Mouse (Mus musculus) liver, postnatal 0 days (tissue): Measurements from ENCODE around the gene Lamp1. TPM values are rescaled to one million over a fixed set of nuclear protein-coding genes. Genes with fewer than 3 reads are reported as not detected.

Experiments used
- ATAC-seq: fragments of 200-750 bp; cut with Nextera tagmentation; 2 replicates; pipeline ENCODE4 v1.8.0; 2017; ENCODE audit warnings: mild to moderate bottlenecking, moderate library complexity
- DNase-seq: peaks from one replicate; pipeline ENCODE4 v3.0.0-alpha.2; 2016
- H3K27ac ChIP-seq: fragments of 300-500 bp; sonication (generic); 2 replicates; pipeline ENCODE4 v1.5.1; 2014; ENCODE audit warnings: antibody characterized with exemption, moderate library complexity, mild to moderate bottlenecking, low read depth
- H3K27me3 ChIP-seq: fragments of 300-500 bp; sonication (generic); 2 replicates; pipeline ENCODE4 v1.6.1; 2014; ENCODE audit warnings: low read length, control low read depth, mixed read lengths; ENCODE audit not compliant: insufficient read depth
- H3K36me3 ChIP-seq: fragments of 300-500 bp; sonication (generic); replicated peaks from 2 replicates; pipeline ENCODE4 v1.6.1; 2014; ENCODE audit warnings: mild to moderate bottlenecking, control low read depth, low read length, moderate library complexity, mixed read lengths; ENCODE audit not compliant: insufficient read depth
- H3K4me1 ChIP-seq: fragments of 300-500 bp; sonication (generic); 2 replicates; pipeline ENCODE4 v1.6.1; 2014; ENCODE audit warnings: antibody characterized with exemption, mild to moderate bottlenecking, control low read depth; ENCODE audit not compliant: insufficient read depth
- H3K4me2 ChIP-seq: fragments of 300-500 bp; sonication (generic); 2 replicates; pipeline ENCODE4 v1.6.1; 2014; ENCODE audit warnings: low read depth, mild to moderate bottlenecking, low read length, moderate library complexity, mixed read lengths
- H3K4me3 ChIP-seq: fragments of 300-500 bp; sonication (generic); 2 replicates; pipeline ENCODE4 v1.5.1; 2014; ENCODE audit warnings: low read depth, low read length
- H3K9ac ChIP-seq: fragments of 300-500 bp; sonication (generic); replicated peaks from 2 replicates; pipeline ENCODE4 v1.6.1; 2014; ENCODE audit warnings: mild to moderate bottlenecking, moderate library complexity
- H3K9me3 ChIP-seq: fragments of 300-500 bp; sonication (generic); 2 replicates; pipeline ENCODE4 v1.6.1; 2016; ENCODE audit warnings: mild to moderate bottlenecking, control low read depth, low read length, mixed read lengths
- CTCF ChIP-seq: sonication (generic); IDR thresholded peaks from 2 replicates; pipeline ENCODE4 v1.5.1; 2016; ENCODE audit warnings: antibody characterized with exemption, low read depth
- EP300 ChIP-seq: IDR thresholded peaks from 2 replicates; pipeline ENCODE4 v1.6.1; 2016; ENCODE audit warnings: antibody characterized with exemption, low read depth, mild to moderate bottlenecking
- WGBS: fragments of 180-500 bp; shearing (Covaris S2); extraction: QIAGEN DNeasy Blood & Tissue Kit; methylation state at CpG from one replicate; pipeline ENCODE4 v1.1.7; 2014; ENCODE audit not compliant: insufficient replicate concordance; 5-methylcytosine and 5-hydroxymethylcytosine counted together
- polyA plus RNA-seq: library from polyadenylated mRNA; unstranded; fragments of >200 nt; fragmentation: Nextera tagmentation; extraction: Ambion mirVana; gene quantifications from 2 replicates; pipeline ENCODE4 v1.2.1, GENCODE M21; 2015

Lamp1 gene
- polyA plus RNA-seq, 1 experiment from 2014 or later: 199 TPM

GRCm38 (mm10) chr8:13187638-13188037, 28.7 kb downstream of the Lamp1 start:
- H3K4me2 ChIP-seq: no peak overlapping the region
- no peak overlapping the region for H3K9ac ChIP-seq
- H3K9me3 ChIP-seq: no peaks in the 10 kb centered on the region
- 78% methylated on average over 7 of the region's 7 CpGs for WGBS
- TF ChIP-seq EP300 (no peak), CTCF (no peak)
- H3K4me3 ChIP-seq: no peak overlapping the region
- H3K27me3 ChIP-seq: no peaks in the 10 kb centered on the region
- H3K36me3 ChIP-seq: no peaks in the 10 kb centered on the region
- ATAC-seq (no peak), DNase-seq (no peak)
- no peak overlapping the region for H3K27ac ChIP-seq
- H3K4me1 ChIP-seq: no peaks in the 10 kb centered on the region

- no peak overlapping the region for H3K9ac ChIP-seq
- no peaks in the 10 kb centered on the region for H3K4me1 ChIP-seq
- no peaks in the 10 kb centered on the region for H3K36me3 ChIP-seq
- H3K27ac ChIP-seq: no peak overlapping the region
- H3K9me3 ChIP-seq: no peaks in the 10 kb centered on the region
- no peak overlapping the region for H3K4me2 ChIP-seq
- TF ChIP-seq EP300 (no peak), CTCF (no peak)
- no peaks in the 10 kb centered on the region for H3K27me3 ChIP-seq
- WGBS: 82% methylated on average over 13 of the region's 13 CpGs
- no peak overlapping the region for H3K4me3 ChIP-seq
- no peak for ATAC-seq
- DNase-seq: no peak
Observed at GRCm38 (mm10) chr8:13188052-13188555, 29.1 kb downstream of the Lamp1 start.

- no peak for TF ChIP-seq CTCF
- TF ChIP-seq EP300: no peak
- H3K9me3 ChIP-seq: no peaks in the 10 kb centered on the region
Observed at GRCm38 (mm10) chr8:13188857-13189256, 29.9 kb downstream of the Lamp1 start.

GRCm38 (mm10) chr8:13190235-13190634, 31.3 kb downstream of the Lamp1 start:
- 84% methylated on average over 8 of the region's 8 CpGs for WGBS
- no peaks in the 10 kb centered on the region for H3K27me3 ChIP-seq

More at GRCm38 (mm10) chr8:13188857-13189256, 29.9 kb downstream of the Lamp1 start:
- no peak for ATAC-seq
- Histone ChIP-seq H3K27me3 (no peaks in the 10 kb centered on the region), H3K4me3 (no peak overlapping the region), H3K4me2 (no peak overlapping the region), H3K9ac (no peak overlapping the region), H3K36me3 (no peaks in the 10 kb centered on the region), H3K4me1 (no peaks in the 10 kb centered on the region), H3K27ac (no peak overlapping the region)
- WGBS: 72% methylated on average over 1 of the region's 1 CpGs
- no peak for DNase-seq

GRCm38 (mm10) chr8:13194818-13195217, 35.9 kb downstream of the Lamp1 start:
- Histone ChIP-seq H3K27ac (no peak overlapping the region), H3K9ac (no peak overlapping the region), H3K4me2 (no peak overlapping the region), H3K27me3 (peaks cover 5% of the 10 kb centered on the region; the same call in 1 of the 2 replicates), H3K4me3 (no peak overlapping the region), H3K4me1 (peaks cover 9% of the 10 kb centered on the region), H3K36me3 (no peaks in the 10 kb centered on the region), H3K9me3 (no peaks in the 10 kb centered on the region)
- TF ChIP-seq EP300 (no peak), CTCF (no peak)
- DNase-seq: no peak
- 62% methylated on average over 10 of the region's 10 CpGs for WGBS
- no peak for ATAC-seq

More at GRCm38 (mm10) chr8:13190235-13190634, 31.3 kb downstream of the Lamp1 start:
- Histone ChIP-seq H3K4me3 (no peak overlapping the region), H3K4me1 (no peaks in the 10 kb centered on the region), H3K9me3 (no peaks in the 10 kb centered on the region), H3K27ac (no peak overlapping the region), H3K9ac (no peak overlapping the region), H3K36me3 (no peaks in the 10 kb centered on the region), H3K4me2 (no peak overlapping the region)
- ATAC-seq (no peak), DNase-seq (no peak)
- TF ChIP-seq EP300 (no peak), CTCF (no peak)

DNA sequence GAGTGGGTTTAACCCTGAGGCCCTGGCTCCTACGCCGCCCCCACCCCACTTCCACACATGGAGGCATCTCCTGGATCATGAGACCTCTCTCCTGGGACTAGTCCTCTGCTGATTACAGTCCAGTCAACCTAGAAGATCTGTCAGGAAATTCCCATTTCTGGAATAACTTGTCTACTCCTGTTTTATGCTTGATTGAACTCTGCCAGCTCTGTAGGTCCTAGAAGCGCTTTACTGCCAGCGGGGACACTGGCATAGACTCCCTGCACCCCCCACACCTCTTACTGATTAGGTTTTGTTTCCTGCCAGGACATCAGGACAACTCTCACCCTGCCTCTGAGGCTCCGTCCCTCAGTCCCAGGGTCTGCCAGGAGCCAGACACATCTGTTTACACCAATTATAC, 38.5 kb downstream of the Lamp1 start:
- 88% methylated on average over 5 of the region's 5 CpGs for WGBS
- H3K9ac ChIP-seq: no peak overlapping the region
- no peaks in the 10 kb centered on the region for H3K9me3 ChIP-seq
- peaks cover 16% of the 10 kb centered on the region for H3K27me3 ChIP-seq
- peaks cover 17% of the 10 kb centered on the region for H3K4me1 ChIP-seq
- ATAC-seq (no peak), DNase-seq (no peak)
- TF ChIP-seq EP300: no peak
- TF ChIP-seq CTCF: no peak
- H3K4me2 ChIP-seq: no peak overlapping the region
- H3K4me3 ChIP-seq: no peak overlapping the region
- no peak overlapping the region for H3K27ac ChIP-seq
- H3K36me3 ChIP-seq: no peaks in the 10 kb centered on the region

- H3K4me3 ChIP-seq: peak overlapping the region; percentile 90
- no peaks in the 10 kb centered on the region for H3K36me3 ChIP-seq
- H3K27me3 ChIP-seq: peaks cover 16% of the 10 kb centered on the region
- H3K9me3 ChIP-seq: no peaks in the 10 kb centered on the region
- 28% methylated on average over 14 of the region's 14 CpGs for WGBS
- peak overlapping the region; percentile 99 for H3K4me2 ChIP-seq
- no peak for DNase-seq
- no peak overlapping the region for H3K27ac ChIP-seq
- peak overlapping the region; percentile 64 for H3K9ac ChIP-seq
- TF ChIP-seq CTCF: no peak
- TF ChIP-seq EP300: no peak
- ATAC-seq: no peak
- H3K4me1 ChIP-seq: peaks cover 34% of the 10 kb centered on the region
Observed at GRCm38 (mm10) chr8:13199385-13200061, 40.6 kb downstream of the Lamp1 start.
